Mouse (Mus musculus) natural killer cell, adult 2 months (primary cell): ENCODE data around the gene Llgl2.

ENCODE experiments used
- DNase-seq, 2 experiments: peaks; one replicate each; pipeline ENCODE4 v3.0.0; 2022; ENCODE audit warnings: low spot score in 2 of 2

Llgl2 gene

DNA sequence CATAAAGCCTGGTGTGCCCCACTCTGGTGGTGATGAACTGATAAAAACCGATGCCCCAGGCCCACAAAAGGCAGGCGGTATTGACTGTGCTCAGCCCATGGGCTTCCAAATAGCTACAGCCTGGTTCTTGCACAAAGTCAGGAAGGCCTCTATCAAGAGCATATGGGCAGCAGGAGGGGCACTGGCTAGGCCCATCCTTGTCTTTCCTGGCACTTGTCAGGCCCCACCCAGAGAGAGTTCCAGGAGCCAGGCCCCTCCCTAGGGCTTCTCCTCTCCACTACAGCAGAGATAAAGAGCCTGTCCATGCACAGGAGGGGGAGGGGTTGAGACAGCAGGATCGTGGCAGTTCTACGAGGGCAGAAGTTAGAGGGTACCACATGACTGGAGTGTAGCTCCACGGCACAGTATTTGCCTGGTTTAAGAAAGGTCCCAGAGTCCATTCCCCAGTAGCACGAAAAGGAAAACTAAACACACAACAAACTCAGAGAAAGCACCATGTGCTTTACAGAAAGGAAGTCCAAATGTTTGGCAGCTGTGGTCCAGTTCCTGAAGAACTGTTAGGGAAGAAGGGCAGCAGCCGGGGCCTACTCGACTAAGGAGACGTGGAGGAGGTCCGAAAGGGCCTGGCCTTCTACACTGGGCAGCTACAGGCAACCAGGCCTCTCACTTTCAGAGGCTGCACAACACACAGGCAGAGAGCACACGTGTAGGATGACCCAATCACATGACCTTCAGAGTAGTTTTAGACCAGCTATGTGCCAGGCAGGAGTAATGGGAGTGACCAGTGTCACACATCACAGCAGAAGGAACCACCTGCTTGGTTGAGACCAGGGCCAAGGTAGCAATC is 79.8 kb downstream of the Llgl2 start:
- no peak for DNase-seq

DNA sequence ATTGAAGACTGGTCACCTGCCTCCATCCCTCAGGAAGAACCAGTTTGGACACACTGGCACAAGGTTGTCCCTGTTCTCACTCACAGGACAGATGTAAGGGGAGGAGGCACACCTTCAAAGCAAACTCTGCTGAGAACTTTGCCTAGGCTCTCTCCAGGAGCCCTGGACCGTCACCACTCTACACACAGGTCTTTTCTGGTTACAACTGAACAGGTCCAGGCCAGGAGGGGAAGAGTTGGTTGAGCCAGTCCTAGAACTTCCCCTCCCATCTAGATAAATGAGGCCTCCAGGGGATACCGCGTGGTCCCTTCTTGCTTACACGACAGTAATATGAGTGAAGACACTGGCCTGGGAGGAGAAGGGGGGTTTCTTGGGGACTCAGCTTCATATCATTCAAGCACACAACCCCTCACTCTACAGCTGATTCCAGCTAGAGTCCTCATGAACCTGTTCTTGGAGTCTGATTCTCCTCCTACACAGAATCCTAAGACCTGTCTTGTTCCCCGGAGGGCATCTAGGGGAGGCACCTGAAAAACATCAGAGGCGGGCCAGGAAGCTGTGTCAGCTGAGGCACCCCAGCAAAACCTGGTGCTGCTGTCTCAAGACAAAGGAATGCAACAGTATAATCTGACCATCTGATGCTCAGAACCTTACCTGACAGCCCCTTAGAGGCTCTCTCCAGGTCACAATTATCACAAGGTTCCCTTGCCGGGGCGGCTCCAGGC is 80.5 kb downstream of the Llgl2 start:
- no peak for DNase-seq
